Mouse (Mus musculus): Measurements from ENCODE around the gene Sf3b4.

- no peak for TF ChIP-seq USF1 (IDR thresholded peaks at IDR 0.05; ENCODE audit: low read depth)
- TF ChIP-seq TCF3 (IDR thresholded peaks at IDR 0.05; ENCODE audit: insufficient read length, low read depth): no peak
- no peak for TF ChIP-seq POLR2A (IDR thresholded peaks at IDR 0.05; ENCODE audit: insufficient read length, low read depth)
- TF ChIP-seq MYOD1 (IDR thresholded peaks at IDR 0.05; ENCODE audit: control insufficient read depth in 1 of 3, insufficient read length in 2 of 3, low read depth in 2 of 3): no peak
- no peak for TF ChIP-seq MAX (IDR thresholded peaks at IDR 0.05; ENCODE audit: low read depth)
- TF ChIP-seq MYOG (IDR thresholded peaks at IDR 0.05; ENCODE audit: control insufficient read depth in 1 of 3, insufficient read depth in 1 of 3, insufficient read length in 2 of 3, low read depth in 2 of 3): no peak
Measured at GRCm38 (mm10) chr3:96225421-96225820, 53.3 kb downstream of the Sf3b4 start.

All from myocyte (in vitro differentiated cells).